8 mouse cellular contexts compared by ENCODE assay signal in the genomic region with DNA sequence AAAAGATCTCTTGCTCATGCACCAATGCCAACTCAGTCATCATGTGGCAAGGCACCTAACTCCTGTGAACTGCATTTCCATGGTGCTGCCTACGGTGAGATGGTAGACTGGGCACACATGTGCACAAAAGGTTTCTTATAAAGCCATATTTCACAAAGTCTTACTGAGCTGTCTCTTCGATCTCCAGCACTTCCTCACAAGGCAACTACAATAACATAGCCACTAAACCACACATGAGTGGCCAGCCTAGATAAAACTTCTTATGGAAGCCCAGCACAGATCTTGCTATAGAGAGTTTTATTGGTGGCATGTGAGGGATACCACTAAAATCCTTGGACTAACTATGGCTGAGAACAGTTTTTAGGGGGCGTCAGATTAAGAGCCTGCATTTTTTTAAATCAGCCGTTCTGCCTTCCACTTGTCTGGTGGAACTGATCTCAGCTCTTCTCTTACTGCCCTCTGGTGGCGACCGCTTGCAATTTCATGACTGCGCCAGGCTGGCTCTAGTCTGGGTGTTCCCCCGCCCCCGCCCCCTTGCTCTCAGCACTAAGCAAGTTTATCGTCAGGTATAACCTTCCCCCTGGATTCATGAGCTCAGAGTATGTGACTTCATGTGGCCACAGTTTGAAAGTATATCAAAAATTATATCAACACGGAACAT.
DNase-seq lines count a peak whose midpoint lies in the region; ATAC-seq lines count a peak whose summit lies in the region.

No protein-coding gene starts in this region.

- 18% methylated on average over 11 of the region's 11 CpGs for WGBS in liver, embryonic 11.5 days

- DNase-seq in B cell, adult 2 months = peak; percentile 33 to 44
- DNase-seq in WW6 (ENCODE audit: low read depth, low spot score) = peak; percentile 46
- DNase-seq in cerebellum, postnatal 4 days (ENCODE audit: low spot score in 2 of 2) = peak; percentile 69 to 88
- peak; percentile 73 for DNase-seq in gastrocnemius, postnatal 10 days
- DNase-seq in kidney, postnatal 10 days = peak; percentile 81
- DNase-seq in liver, embryonic 11.5 days (ENCODE audit: low spot score) = peak; percentile 46
- peak; percentile 50 for DNase-seq in ovary, postnatal 36 days (ENCODE audit: low spot score)
- no peak for DNase-seq in MN1 (ENCODE audit: low spot score)

- H3K9ac ChIP-seq in liver, embryonic 11.5 days (ENCODE audit: low read depth, low read length) = no peak overlapping the region

- H3K4me2 ChIP-seq in liver, embryonic 11.5 days = no peak overlapping the region

- no peaks in the 10 kb centered on the region for H3K27me3 ChIP-seq in liver, embryonic 11.5 days (replicated peaks; ENCODE audit: control insufficient read depth, insufficient read depth, low read length)

- no peak overlapping the region for H3K4me3 ChIP-seq in liver, embryonic 11.5 days (ENCODE audit: low read depth, low read length)

- no peak; the same call in 1 of the 2 replicates for ATAC-seq in liver, embryonic 11.5 days (replicated peaks; ENCODE audit: low FRiP score)

- no peaks in the 10 kb centered on the region for H3K4me1 ChIP-seq in liver, embryonic 11.5 days (replicated peaks; ENCODE audit: control insufficient read depth, insufficient read depth, low read length)

- H3K36me3 ChIP-seq in liver, embryonic 11.5 days (ENCODE audit: control insufficient read depth, insufficient read depth, low read length) = no peaks in the 10 kb centered on the region

- no peaks in the 10 kb centered on the region for H3K9me3 ChIP-seq in liver, embryonic 11.5 days (ENCODE audit: control insufficient read depth, low read length)

- H3K27ac ChIP-seq in liver, embryonic 11.5 days (ENCODE audit: low read depth, low read length) = no peak overlapping the region
